Mouse (Mus musculus): ENCODE data around the gene Lclat1. TPM values are rescaled to one million over a fixed set of nuclear protein-coding genes. Genes with fewer than 3 reads are reported as not detected.

Lclat1 gene
- polyA plus RNA-seq, 1 experiment = 20.4 TPM

DNA sequence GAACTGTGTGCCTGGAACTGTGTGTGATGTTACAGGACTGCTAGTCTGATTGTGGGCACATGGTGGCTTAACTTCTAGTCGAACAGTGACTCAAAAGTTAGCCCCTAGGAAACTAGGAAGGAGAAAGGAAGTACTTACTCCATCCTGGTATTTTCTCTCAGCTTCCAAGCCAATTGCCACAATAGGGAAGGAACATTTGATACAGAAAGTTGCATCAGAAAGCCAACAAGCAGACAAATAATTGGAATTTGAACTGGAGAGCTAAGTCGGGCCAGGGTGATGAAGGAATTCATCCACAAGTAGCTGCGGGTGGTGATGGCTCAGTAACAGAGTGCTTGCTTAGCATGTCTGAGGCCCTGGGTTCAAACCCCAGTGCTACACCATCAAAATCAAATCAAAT, 30.1 kb upstream of the Lclat1 start:
- Histone ChIP-seq H3K79me2 (ENCODE audit: control insufficient read depth, insufficient read depth) (no peaks in the 10 kb centered on the region), H3K79me3 (ENCODE audit: low read depth) (no peaks in the 10 kb centered on the region), H3ac (ENCODE audit: control insufficient read depth, insufficient read length, low read depth) (no peak overlapping the region), H3K36me3 (ENCODE audit: control insufficient read depth, insufficient read depth) (no peaks in the 10 kb centered on the region), H3K4me3 (ENCODE audit: insufficient read depth, poor library complexity, severe bottlenecking) (no peak overlapping the region), H3K27me3 (ENCODE audit: control insufficient read depth, insufficient read depth, insufficient read length) (no peaks in the 10 kb centered on the region)
- TF ChIP-seq FOSL1 (IDR thresholded peaks at IDR 0.05; ENCODE audit: insufficient read depth, low read length, poor library complexity, severe bottlenecking) = no peak
- TF ChIP-seq CEBPB (IDR thresholded peaks at IDR 0.05; ENCODE audit: low read depth) = no peak
- no peak for TF ChIP-seq CTCF (IDR thresholded peaks at IDR 0.05; ENCODE audit: control insufficient read depth, insufficient read depth, insufficient read length)
- no peak for TF ChIP-seq MYOG (IDR thresholded peaks at IDR 0.05; ENCODE audit: control insufficient read depth, extremely low read depth, insufficient read length)
- no peak for TF ChIP-seq MYOD1 (IDR thresholded peaks at IDR 0.05; ENCODE audit: control insufficient read depth, insufficient read length, low read depth)
- TF ChIP-seq MAX (IDR thresholded peaks at IDR 0.05) = no peak
- no peak for TF ChIP-seq USF1 (IDR thresholded peaks at IDR 0.05; ENCODE audit: low read depth)

DNA sequence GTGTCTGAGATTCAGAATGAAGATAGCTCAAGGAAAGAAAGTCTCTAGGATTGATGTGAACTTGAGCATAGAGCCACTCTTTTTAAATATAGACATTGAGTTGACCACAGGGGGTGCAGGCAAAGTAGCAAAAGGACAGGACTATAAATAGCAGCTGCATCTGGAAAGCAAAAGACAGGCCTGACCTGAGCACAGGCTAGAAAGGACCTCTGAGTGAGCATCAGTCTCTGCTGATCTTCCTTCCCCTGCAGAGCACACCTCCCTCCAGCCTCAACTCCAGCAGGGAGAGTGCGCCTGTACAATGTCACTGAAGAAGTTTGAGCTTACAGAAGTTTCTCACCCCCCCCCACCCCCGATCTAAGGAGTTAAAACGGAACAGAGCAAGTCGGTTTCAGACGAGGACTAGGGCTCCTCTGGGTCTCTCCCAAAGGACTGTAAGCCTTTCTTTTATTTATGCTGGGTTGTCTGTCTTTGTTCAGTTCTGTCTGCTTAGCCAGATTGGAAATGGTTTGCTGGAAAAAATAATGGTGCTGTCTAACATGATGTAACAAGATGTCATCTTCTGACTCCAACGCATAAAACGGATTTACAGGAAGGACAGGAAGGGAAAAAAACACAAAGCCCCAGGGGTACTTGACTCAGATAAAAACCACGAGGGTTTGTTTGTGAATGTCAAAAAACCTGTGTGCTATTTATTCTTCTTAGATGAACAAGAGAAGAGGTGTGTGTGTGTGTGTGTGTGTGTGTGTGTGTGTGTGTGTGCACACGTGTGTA, 26.2 kb upstream of the Lclat1 start:
- Histone ChIP-seq H3K79me3 (ENCODE audit: low read depth) (no peaks in the 10 kb centered on the region), H3K79me2 (ENCODE audit: control insufficient read depth, insufficient read depth) (no peaks in the 10 kb centered on the region), H3K27me3 (ENCODE audit: control insufficient read depth, insufficient read depth, insufficient read length) (no peaks in the 10 kb centered on the region), H3ac (ENCODE audit: control insufficient read depth, insufficient read length, low read depth) (no peak overlapping the region), H3K36me3 (ENCODE audit: control insufficient read depth, insufficient read depth) (no peaks in the 10 kb centered on the region), H3K4me3 (ENCODE audit: insufficient read depth, poor library complexity, severe bottlenecking) (no peak overlapping the region)
- TF ChIP-seq CEBPB (IDR thresholded peaks at IDR 0.05; ENCODE audit: low read depth) = no peak
- TF ChIP-seq MYOG (IDR thresholded peaks at IDR 0.05; ENCODE audit: control insufficient read depth, extremely low read depth, insufficient read length) = no peak
- TF ChIP-seq USF1 (IDR thresholded peaks at IDR 0.05; ENCODE audit: low read depth) = no peak
- no peak for TF ChIP-seq MAX (IDR thresholded peaks at IDR 0.05)
- TF ChIP-seq FOSL1 (IDR thresholded peaks at IDR 0.05; ENCODE audit: insufficient read depth, low read length, poor library complexity, severe bottlenecking) = no peak
- TF ChIP-seq CTCF (IDR thresholded peaks at IDR 0.05; ENCODE audit: control insufficient read depth, insufficient read depth, insufficient read length) = no peak
- no peak for TF ChIP-seq MYOD1 (IDR thresholded peaks at IDR 0.05; ENCODE audit: control insufficient read depth, insufficient read length, low read depth)

DNA sequence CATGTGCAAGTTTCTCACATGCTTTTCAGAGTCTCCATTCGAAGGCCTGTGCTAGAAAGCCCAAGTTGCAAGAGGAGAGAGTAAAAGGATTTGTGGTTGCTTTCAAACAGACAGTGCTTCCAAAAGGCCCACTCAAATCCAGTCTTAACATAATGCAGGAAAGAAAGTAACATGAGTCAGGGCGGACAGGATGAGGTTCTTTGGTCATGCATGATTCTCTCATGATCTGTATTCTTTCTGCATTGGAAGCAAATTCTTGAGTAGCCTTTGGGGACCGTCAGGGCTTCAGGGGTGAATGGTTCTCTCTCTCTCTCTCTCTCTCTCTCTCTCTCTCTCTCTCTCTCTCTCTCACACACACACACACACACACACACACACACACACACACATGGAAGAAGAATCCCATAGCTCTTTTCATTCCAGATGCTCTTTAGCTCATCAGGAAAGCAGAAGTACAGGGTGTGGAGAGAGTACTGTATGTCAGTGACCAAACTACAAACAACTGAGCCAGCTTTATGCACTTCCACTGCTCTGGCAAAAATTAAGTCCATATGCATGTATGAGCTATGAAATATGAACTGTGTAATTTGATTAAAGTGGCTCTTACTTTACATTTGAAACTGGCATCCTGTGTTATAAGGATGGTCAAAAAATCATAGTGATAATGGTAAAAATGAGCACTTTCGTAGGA, 25.1 kb upstream of the Lclat1 start:
- H3K27me3 ChIP-seq (ENCODE audit: control insufficient read depth, insufficient read depth, insufficient read length) = no peaks in the 10 kb centered on the region
- no peaks in the 10 kb centered on the region for H3K36me3 ChIP-seq (ENCODE audit: control insufficient read depth, insufficient read depth)
- H3K4me3 ChIP-seq (ENCODE audit: insufficient read depth, poor library complexity, severe bottlenecking) = no peak overlapping the region
- no peak for TF ChIP-seq MYOG (IDR thresholded peaks at IDR 0.05; ENCODE audit: control insufficient read depth, extremely low read depth, insufficient read length)
- TF ChIP-seq USF1 (IDR thresholded peaks at IDR 0.05; ENCODE audit: low read depth) = no peak
- TF ChIP-seq FOSL1 (IDR thresholded peaks at IDR 0.05; ENCODE audit: insufficient read depth, low read length, poor library complexity, severe bottlenecking) = no peak
- no peak for TF ChIP-seq CTCF (IDR thresholded peaks at IDR 0.05; ENCODE audit: control insufficient read depth, insufficient read depth, insufficient read length)
- no peak for TF ChIP-seq MYOD1 (IDR thresholded peaks at IDR 0.05; ENCODE audit: control insufficient read depth, insufficient read length, low read depth)
- TF ChIP-seq CEBPB (IDR thresholded peaks at IDR 0.05; ENCODE audit: low read depth) = no peak
- TF ChIP-seq MAX (IDR thresholded peaks at IDR 0.05) = no peak
- no peaks in the 10 kb centered on the region for H3K79me2 ChIP-seq (ENCODE audit: control insufficient read depth, insufficient read depth)
- H3K79me3 ChIP-seq (ENCODE audit: low read depth) = no peaks in the 10 kb centered on the region
- no peak overlapping the region for H3ac ChIP-seq (ENCODE audit: control insufficient read depth, insufficient read length, low read depth)

DNA sequence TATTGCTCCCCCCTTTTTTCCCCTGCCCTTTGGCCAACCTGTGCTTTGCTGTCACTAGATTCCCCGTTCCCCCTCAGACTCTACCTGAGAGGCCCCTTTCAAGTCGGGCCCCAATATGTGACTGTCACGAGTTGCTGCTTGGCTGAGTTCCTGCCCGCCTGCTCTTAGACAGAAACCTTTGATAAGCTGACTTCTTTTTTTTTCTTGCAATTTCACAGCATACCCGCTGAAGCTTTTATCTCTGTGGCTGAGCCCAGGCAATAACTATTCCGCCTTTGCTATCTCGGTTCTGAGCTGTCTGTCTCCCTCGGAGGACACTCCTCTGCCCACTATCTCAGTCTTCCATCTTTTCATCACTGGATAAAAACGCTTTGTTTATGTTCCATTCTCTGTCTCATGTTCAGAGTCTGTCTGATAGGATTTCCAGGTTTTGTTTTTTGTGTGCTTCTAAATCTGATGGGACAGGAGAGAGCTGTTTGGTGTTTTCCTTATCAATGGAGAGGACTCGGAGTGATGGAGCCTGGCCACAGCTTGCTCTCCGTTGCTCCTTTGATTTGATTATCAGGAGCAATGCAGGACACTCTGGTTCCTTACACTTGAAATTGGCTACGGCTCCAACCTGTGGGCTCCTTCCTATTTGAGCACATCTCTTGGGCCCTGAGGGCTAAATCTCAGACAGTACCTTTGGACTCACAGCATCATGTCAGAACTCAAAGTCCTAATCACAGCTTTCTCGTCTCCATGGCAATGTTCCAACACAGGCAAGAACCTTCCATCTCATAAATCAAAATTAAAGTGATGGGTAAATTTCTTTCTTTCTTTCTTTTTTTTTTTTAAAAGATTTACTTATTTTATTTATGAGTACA, 20.5 kb upstream of the Lclat1 start:
- Histone ChIP-seq H3ac (ENCODE audit: control insufficient read depth, insufficient read length, low read depth) (no peak overlapping the region), H3K79me3 (ENCODE audit: low read depth) (no peaks in the 10 kb centered on the region), H3K36me3 (ENCODE audit: control insufficient read depth, insufficient read depth) (no peaks in the 10 kb centered on the region), H3K79me2 (ENCODE audit: control insufficient read depth, insufficient read depth) (no peaks in the 10 kb centered on the region), H3K27me3 (ENCODE audit: control insufficient read depth, insufficient read depth, insufficient read length) (no peaks in the 10 kb centered on the region), H3K4me3 (ENCODE audit: insufficient read depth, poor library complexity, severe bottlenecking) (no peak overlapping the region)
- no peak for TF ChIP-seq USF1 (IDR thresholded peaks at IDR 0.05; ENCODE audit: low read depth)
- TF ChIP-seq CTCF (IDR thresholded peaks at IDR 0.05; ENCODE audit: control insufficient read depth, insufficient read depth, insufficient read length) = no peak

DNA sequence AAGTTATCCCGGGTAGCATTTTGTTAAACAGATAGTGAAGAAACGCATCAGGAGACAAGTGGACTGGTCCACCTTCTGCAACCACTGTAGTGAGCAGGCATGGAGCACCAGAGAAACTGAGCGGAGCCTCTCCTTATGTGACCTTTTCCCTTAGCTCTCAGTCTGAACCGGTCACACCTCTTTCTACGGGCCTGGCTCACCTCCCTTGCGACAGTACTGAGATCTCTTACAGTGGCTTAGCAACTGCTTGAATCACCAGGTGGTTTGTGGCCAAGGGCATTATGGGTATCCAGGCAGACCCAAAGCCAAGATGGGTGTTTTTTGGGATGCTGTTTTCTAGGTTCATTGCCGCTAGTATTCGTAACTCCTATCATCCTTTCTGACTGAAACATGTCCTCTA, 16.4 kb upstream of the Lclat1 start:
- H3K79me2 ChIP-seq (ENCODE audit: control insufficient read depth, insufficient read depth) = no peaks in the 10 kb centered on the region
- H3K36me3 ChIP-seq (ENCODE audit: control insufficient read depth, insufficient read depth) = no peaks in the 10 kb centered on the region

More for the DNA sequence above, 16.4 kb upstream of the Lclat1 start:
- Histone ChIP-seq H3K4me3 (ENCODE audit: insufficient read depth, poor library complexity, severe bottlenecking) (no peak overlapping the region), H3K79me3 (ENCODE audit: low read depth) (no peaks in the 10 kb centered on the region), H3K27me3 (ENCODE audit: control insufficient read depth, insufficient read depth, insufficient read length) (no peaks in the 10 kb centered on the region), H3ac (ENCODE audit: control insufficient read depth, insufficient read length, low read depth) (no peak overlapping the region)
- TF ChIP-seq MYOG (IDR thresholded peaks at IDR 0.05; ENCODE audit: control insufficient read depth, extremely low read depth, insufficient read length) (no peak), MAX (IDR thresholded peaks at IDR 0.05) (no peak), CTCF (IDR thresholded peaks at IDR 0.05; ENCODE audit: control insufficient read depth, insufficient read depth, insufficient read length) (no peak), USF1 (IDR thresholded peaks at IDR 0.05; ENCODE audit: low read depth) (no peak), FOSL1 (IDR thresholded peaks at IDR 0.05; ENCODE audit: insufficient read depth, low read length, poor library complexity, severe bottlenecking) (no peak), MYOD1 (IDR thresholded peaks at IDR 0.05; ENCODE audit: control insufficient read depth, insufficient read length, low read depth) (no peak), CEBPB (IDR thresholded peaks at IDR 0.05; ENCODE audit: low read depth) (no peak)

Data from C2C12 (cell line).